ENCODE assay signal across 8 mouse cellular contexts in the genomic region with DNA sequence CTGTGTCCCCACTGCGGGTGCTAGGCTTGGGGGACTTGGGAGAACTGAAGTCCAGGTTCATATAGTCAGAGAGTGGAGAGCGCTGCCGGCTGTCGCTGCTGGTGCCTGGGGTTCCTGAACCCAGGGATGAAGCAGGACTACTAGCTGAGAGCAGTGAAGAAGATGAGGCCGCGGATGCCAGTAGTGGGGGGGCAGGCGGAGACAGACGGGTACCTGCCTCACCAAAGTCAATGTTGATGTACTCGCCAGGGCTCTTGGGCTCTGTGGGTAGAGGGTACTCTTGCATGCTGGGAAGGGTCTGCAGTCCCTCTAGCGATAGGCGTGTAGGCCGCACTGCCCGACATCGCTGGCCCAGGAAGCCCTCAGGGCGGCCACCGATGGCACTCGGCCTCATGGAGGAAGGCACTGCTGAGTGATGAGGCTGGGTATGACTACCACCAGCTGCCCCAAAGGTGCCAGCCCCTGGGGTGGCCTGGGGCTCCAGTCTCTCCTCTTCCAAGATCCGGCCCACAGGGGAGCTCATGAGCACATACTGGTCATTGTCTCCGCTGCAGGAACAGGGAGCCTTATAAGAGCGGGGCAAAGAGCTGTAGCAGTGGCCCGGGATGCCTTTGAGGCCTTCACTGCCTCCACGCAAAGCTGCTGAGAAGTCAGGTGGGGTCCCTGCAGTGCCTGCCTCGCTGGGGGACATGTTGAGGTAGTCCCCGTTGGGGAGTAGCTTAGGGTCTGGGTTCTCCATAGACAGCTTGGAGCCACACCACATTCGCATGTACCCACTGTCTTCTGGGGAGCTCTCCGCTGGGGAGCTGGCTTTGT. TPM values are rescaled to one million over a fixed set of nuclear protein-coding genes. Genes with fewer than 3 reads are reported as not detected.
DNase-seq lines count a peak whose midpoint lies in the region; ATAC-seq and TF ChIP-seq lines count a peak whose summit lies in the region.

No protein-coding gene starts in this region.

- ATAC-seq in limb, embryonic 12.5 days (ENCODE audit: insufficient number of reproducible peaks, insufficient read depth, low FRiP score, low TSS enrichment, low read depth): no peak

- no peaks in the 10 kb centered on the region for H3K9me3 ChIP-seq in heart, embryonic 10.5 days
- H3K9me3 ChIP-seq in forebrain, embryonic 10.5 days: no peaks in the 10 kb centered on the region
- H3K9me3 ChIP-seq in limb, embryonic 12.5 days: no peaks in the 10 kb centered on the region

- no peak for TF ChIP-seq CTCF in small intestine, adult 2 months (IDR thresholded peaks at IDR 0.05; ENCODE audit: extremely low read depth, insufficient read length, insufficient replicate concordance, low read depth, low read length)

- peak overlapping the region; percentile 97 for H3K27ac ChIP-seq in heart, embryonic 10.5 days
- H3K27ac ChIP-seq in forebrain, embryonic 10.5 days: peak overlapping the region; percentile 99
- H3K27ac ChIP-seq in limb, embryonic 12.5 days: peak overlapping the region; percentile 35; the same call in 1 of the 2 replicates
- H3K27ac ChIP-seq in small intestine, adult 2 months (ENCODE audit: insufficient read depth, low read depth, low read length): no peak overlapping the region

- peaks cover 26% of the 10 kb centered on the region for H3K36me3 ChIP-seq in heart, embryonic 10.5 days
- H3K36me3 ChIP-seq in forebrain, embryonic 10.5 days (replicated peaks): peaks cover 34% of the 10 kb centered on the region
- peaks cover 24% of the 10 kb centered on the region for H3K36me3 ChIP-seq in limb, embryonic 12.5 days
- peaks cover 13% of the 10 kb centered on the region for H3K36me3 ChIP-seq in small intestine, adult 2 months (ENCODE audit: control insufficient read depth, insufficient read depth, low read length)

- no peaks in the 10 kb centered on the region for H3K27me3 ChIP-seq in heart, embryonic 10.5 days (ENCODE audit: insufficient read depth, poor library complexity, severe bottlenecking)
- peaks cover 53% of the 10 kb centered on the region for H3K27me3 ChIP-seq in forebrain, embryonic 10.5 days (ENCODE audit: poor library complexity, severe bottlenecking)
- no peaks in the 10 kb centered on the region for H3K27me3 ChIP-seq in limb, embryonic 12.5 days
- no peaks in the 10 kb centered on the region for H3K27me3 ChIP-seq in small intestine, adult 2 months (ENCODE audit: control insufficient read depth, insufficient read depth, low read length)

- 79% methylated on average over 26 of the region's 26 CpGs for WGBS in heart, embryonic 10.5 days
- 89% methylated on average over 26 of the region's 26 CpGs for WGBS in forebrain, embryonic 10.5 days
- WGBS in limb, embryonic 12.5 days: 88% methylated on average over 26 of the region's 26 CpGs
- WGBS in small intestine, adult 2 months: 92% methylated on average over 26 of the region's 26 CpGs

- H3K4me1 ChIP-seq in heart, embryonic 10.5 days: peaks cover 79% of the 10 kb centered on the region
- peaks cover 100% of the 10 kb centered on the region for H3K4me1 ChIP-seq in forebrain, embryonic 10.5 days
- H3K4me1 ChIP-seq in limb, embryonic 12.5 days (replicated peaks): peaks cover 69% of the 10 kb centered on the region
- H3K4me1 ChIP-seq in small intestine, adult 2 months (ENCODE audit: control insufficient read depth, insufficient read depth, insufficient read length, low read length): peaks cover 41% of the 10 kb centered on the region

- no peak for DNase-seq in heart, embryonic 10.5 days (ENCODE audit: low spot score)
- no peak for DNase-seq in heart, postnatal 14 days
- DNase-seq in ES-CJ7 (ENCODE audit: low read depth, low spot score): peak; percentile 21
- no peak for DNase-seq in forebrain, embryonic 10.5 days (ENCODE audit: extremely low spot score, low spot score)
- DNase-seq in embryo, embryonic 9.5 days (ENCODE audit: extremely low spot score): no peak
- no peak for DNase-seq in layer of hippocampus, postnatal 25 days (ENCODE audit: extremely low spot score in 1 of 2, low spot score in 1 of 2)

- peak overlapping the region; percentile 86 for H3K4me3 ChIP-seq in heart, embryonic 10.5 days
- H3K4me3 ChIP-seq in forebrain, embryonic 10.5 days: peak overlapping the region; percentile 89
- peak overlapping the region; percentile 81 for H3K4me3 ChIP-seq in limb, embryonic 12.5 days (replicated peaks)
- peak overlapping the region; percentile 91 for H3K4me3 ChIP-seq in small intestine, adult 2 months (ENCODE audit: low read depth, low read length)

- H3K4me2 ChIP-seq in limb, embryonic 12.5 days: peak overlapping the region; percentile 94

- intact Hi-C loops in heart, postnatal 14 days (cut with DNase I): loop anchor here (2.0 to 5.0 kb wide), 5 partner anchors 58 to 568 kb away; no protein-coding TSS in a partner anchor

- no peak for TF ChIP-seq POLR2A in small intestine, adult 2 months (IDR thresholded peaks at IDR 0.05; ENCODE audit: low read depth, low read length)

- peak overlapping the region; percentile 88 for H3K9ac ChIP-seq in limb, embryonic 12.5 days (replicated peaks)

RNA-seq across cellular contexts. Expression of gene Irs2, which starts 2.6 kb away (rescaled TPM):
- 4.5 and 6.2 TPM in 2 replicates for polyA plus RNA-seq in heart, embryonic 10.5 days (2016; fragmentation: Nextera tagmentation; extraction: Ambion mirVana)
- total RNA-seq in heart, postnatal 14 days (2021): 10 to 100 TPM; 14.6 to 31.6 TPM
- 5.7 and 6.1 TPM in 2 replicates for polyA plus RNA-seq in forebrain, embryonic 10.5 days (2016; fragmentation: Nextera tagmentation; extraction: Ambion mirVana)
- polyA plus RNA-seq in limb, embryonic 12.5 days (2016; fragmentation: Nextera tagmentation; extraction: Ambion mirVana): 10.9 and 11.7 TPM in 2 replicates
- 7.5 and 31.2 TPM in 2 replicates for polyA plus RNA-seq in small intestine, adult 2 months (2012; rRNA removed)
- 10 to 100 TPM; 60.7 to 69.3 TPM for total RNA-seq in layer of hippocampus, postnatal 25 days (2021)
